Mouse (Mus musculus) lung, postnatal 0 days (tissue): ENCODE measurements at regions not wholly inside any gene's neighbourhood (a gene's known extent, or its start where the extent isn't known, plus 50 kb on each side); places are given as distances from the start of the nearest gene placed in this dataset.

Experiments used
- CTCF ChIP-seq: IDR thresholded peaks from 2 replicates; pipeline ENCODE4 v1.5.1; 2016; ENCODE audit warnings: antibody characterized with exemption, mild to moderate bottlenecking
- EP300 ChIP-seq: IDR thresholded peaks from 2 replicates; pipeline ENCODE4 v1.6.1; 2016; ENCODE audit warnings: antibody characterized with exemption, mild to moderate bottlenecking, control low read depth

DNA sequence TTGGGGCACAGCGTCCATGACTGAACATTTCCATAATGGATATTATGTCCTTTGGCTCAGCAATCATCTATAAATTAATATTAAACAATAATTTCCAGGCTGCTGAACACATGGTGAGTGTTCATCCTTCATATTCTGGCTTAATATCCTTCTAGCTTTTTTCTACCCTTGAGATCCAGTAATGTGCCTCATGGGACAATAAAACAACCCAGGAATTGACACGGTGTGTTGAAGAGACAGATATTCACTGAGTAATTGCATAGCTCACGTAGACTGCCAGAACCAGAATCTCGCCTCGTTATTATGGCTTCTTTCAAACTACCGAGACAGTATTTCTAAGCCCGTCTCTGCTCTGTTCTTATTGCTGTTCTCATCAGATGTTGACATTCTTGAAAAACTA is 74.1 kb upstream of the Cnr1 start:
- TF ChIP-seq CTCF: no peak
- no peak for TF ChIP-seq EP300
